Mouse (Mus musculus) bone marrow macrophage, adult 2 months (primary cell): ENCODE measurements around the gene Ptpn6. TPM values are rescaled to one million over a fixed set of nuclear protein-coding genes. Genes with fewer than 3 reads are reported as not detected.

Experiments
- H3K27ac ChIP-seq: 2 replicates; pipeline ENCODE4 v1.5.1; 2012; ENCODE audit warnings: low read depth, low read length; ENCODE audit not compliant: insufficient read depth
- H3K4me1 ChIP-seq: 2 replicates; pipeline ENCODE4 v1.6.1; 2012; ENCODE audit warnings: low read length; ENCODE audit not compliant: control insufficient read depth, insufficient read depth
- H3K4me3 ChIP-seq: 2 replicates; pipeline ENCODE4 v1.5.1; 2012; ENCODE audit warnings: mild to moderate bottlenecking, low read length, moderate library complexity; ENCODE audit not compliant: insufficient read depth
- CTCF ChIP-seq: IDR thresholded peaks from 2 replicates; pipeline ENCODE4 v1.5.1; 2012; ENCODE audit warnings: low read depth, mild to moderate bottlenecking, low read length, moderate library complexity
- POLR2A ChIP-seq: IDR thresholded peaks from 2 replicates; pipeline ENCODE4 v1.6.1; 2012; ENCODE audit warnings: mild to moderate bottlenecking, low read depth, low read length, borderline replicate concordance
- polyA plus RNA-seq: library from polyadenylated mRNA; stranded (reverse); fragments of >200 nt; gene quantifications from 2 replicates; pipeline ENCODE4 v1.2.4, GENCODE M21; 2012; ENCODE audit not compliant: missing spikeins, insufficient read depth, insufficient read length

Gene Ptpn6
- polyA plus RNA-seq, 1 experiment, result 614 TPM

DNA sequence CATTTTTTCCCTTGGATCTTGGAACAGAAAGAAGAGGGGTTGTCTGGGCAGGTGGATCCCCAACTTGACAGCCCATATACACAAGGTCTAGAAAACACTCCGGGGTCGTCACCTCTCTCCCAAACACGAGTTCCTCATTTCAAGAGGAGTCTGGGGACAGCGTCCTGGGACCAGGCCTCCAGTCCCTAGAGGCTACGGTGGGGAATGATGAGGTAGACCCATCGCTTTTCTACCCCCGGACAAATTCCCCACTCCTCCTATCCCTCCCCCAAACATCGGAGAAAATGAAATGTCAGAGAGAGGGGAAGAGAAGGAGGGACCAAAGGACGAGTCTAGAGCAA is 30.2 kb upstream of the Ptpn6 start:
- peaks cover 6% of the 10 kb centered on the region for H3K4me1 ChIP-seq
- TF ChIP-seq POLR2A, result no peak
- TF ChIP-seq CTCF, result no peak
- peak overlapping the region; percentile 94 for H3K4me3 ChIP-seq
- H3K27ac ChIP-seq, result no peak overlapping the region

DNA sequence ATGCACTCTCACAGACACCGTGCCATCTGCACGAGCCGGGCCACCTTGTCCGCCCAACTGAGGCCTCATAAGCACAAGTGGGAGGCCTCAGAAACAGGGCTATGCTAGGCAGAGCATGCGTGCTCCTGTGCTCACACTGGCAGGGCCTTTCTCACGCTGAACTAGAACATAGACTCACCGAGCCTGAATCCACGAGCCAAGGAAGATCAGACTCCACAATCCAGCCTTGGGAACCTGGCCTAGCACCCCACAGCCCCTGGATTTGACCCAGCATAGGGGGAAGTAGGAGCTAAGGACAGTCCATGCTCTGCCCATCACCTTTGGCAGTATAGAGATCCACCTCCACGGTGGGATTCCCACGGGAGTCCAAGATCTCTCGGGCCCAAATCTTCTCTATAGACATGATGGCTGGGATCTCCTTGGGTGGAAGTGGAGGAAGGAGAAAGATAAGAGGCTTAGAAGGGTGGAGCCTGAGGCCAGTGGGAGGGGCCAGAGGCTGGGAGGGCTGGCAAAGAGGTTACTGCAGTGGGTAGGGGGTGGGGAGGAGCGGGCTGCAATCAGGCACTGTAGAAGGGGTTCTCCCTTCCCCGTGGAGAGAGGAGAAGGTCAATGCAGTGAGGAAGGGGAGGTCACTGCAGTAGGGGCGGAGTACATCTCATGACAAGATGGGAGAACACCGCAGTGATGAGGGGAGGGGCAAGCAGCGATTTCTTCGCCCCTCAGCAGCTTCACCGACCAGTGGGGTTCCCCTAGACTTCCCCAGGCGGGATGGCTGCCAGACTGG is 29.6 kb upstream of the Ptpn6 start:
- H3K27ac ChIP-seq, result no peak overlapping the region
- H3K4me3 ChIP-seq, result peak overlapping the region; percentile 94; the same call in 1 of the 2 replicates
- no peak for TF ChIP-seq CTCF
- TF ChIP-seq POLR2A, result no peak
- H3K4me1 ChIP-seq, result peaks cover 6% of the 10 kb centered on the region

DNA sequence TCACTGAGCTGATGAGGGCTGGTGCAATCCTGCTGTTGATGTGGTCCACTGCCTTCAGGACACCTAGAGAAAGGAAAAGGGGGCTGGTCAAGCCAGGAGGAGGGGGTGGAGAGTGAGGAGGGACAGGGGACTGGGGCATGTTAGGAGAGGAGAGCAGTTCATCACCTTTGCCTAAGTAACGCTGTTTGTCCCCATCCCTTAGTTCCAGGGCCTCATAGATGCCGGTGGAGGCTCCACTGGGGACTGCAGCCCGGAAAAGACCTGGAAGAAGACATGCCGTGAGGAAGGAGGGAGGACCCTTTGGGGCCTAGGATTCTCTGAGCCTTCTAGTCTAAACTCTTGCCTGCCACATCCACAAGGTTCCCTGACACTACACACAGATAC is 29.0 kb upstream of the Ptpn6 start:
- Histone ChIP-seq H3K27ac (no peak overlapping the region), H3K4me3 (no peak overlapping the region), H3K4me1 (peaks cover 6% of the 10 kb centered on the region)
- TF ChIP-seq CTCF, result no peak
- no peak for TF ChIP-seq POLR2A

DNA sequence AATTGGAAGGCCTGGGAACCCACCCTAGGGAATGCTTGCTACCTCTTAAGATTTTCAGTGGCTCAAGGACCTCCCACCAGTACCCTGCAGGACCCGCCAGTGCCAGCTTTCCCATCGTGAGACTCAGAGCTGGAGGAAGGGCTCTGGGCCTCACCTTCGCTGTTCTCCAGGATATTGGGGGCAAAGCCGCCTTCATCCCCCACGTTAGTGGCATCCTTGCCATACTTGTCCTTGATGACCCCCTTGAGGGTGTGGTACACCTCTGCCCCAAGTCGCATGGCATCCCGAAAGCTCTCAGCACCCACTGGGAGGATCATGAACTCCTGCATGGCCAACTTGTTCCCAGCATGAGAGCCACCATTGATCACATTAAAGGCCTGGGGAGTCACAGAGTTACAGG is 27.4 kb upstream of the Ptpn6 start:
- Histone ChIP-seq H3K27ac (no peak overlapping the region), H3K4me3 (no peak overlapping the region), H3K4me1 (peaks cover 6% of the 10 kb centered on the region)
- TF ChIP-seq CTCF, result no peak
- TF ChIP-seq POLR2A, result no peak

DNA sequence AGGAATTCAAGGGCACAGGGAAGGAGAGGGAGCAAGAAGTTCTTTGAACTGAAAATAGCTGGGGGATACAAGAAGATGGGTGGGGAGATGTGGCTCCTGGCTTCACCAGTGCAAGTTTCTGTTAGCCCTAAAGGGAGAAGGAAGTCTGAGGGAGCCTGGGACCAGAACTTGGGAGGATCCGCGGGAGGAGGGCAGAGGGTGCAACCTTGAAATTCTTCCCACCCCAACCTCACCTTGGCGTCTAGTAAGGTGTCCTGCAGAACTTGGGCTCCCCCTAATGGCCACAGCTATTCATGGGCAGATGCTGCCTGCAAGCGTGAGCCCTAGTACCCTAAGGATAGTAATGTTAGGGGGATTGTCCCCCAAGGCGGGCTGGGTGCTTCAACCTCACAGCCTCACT is 20.7 kb upstream of the Ptpn6 start:
- Histone ChIP-seq H3K27ac (no peak overlapping the region), H3K4me3 (no peak overlapping the region), H3K4me1 (peaks cover 27% of the 10 kb centered on the region)
- TF ChIP-seq CTCF (peak; percentile 84), POLR2A (no peak)

DNA sequence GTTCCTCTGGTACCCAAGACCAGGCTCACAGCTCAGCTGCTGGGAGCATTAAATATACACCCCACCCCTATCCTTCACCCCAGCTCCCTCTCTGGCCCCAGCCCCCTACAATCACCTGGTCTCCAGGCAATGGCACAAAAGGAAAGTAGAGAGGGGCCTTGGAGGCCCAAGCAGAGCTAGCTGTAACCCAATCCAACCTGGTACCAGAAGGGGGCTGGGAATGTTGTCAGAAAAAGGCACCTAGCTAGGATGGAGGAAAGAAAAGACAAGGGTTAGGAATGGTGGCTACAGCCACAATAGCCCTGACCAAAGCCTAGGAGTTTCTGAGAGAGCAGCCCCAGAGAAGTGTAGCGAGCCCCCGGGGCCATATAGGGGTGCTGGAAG is 20.3 kb upstream of the Ptpn6 start:
- H3K4me3 ChIP-seq, result no peak overlapping the region
- TF ChIP-seq POLR2A, result no peak
- H3K27ac ChIP-seq, result no peak overlapping the region
- peaks cover 27% of the 10 kb centered on the region for H3K4me1 ChIP-seq

DNA sequence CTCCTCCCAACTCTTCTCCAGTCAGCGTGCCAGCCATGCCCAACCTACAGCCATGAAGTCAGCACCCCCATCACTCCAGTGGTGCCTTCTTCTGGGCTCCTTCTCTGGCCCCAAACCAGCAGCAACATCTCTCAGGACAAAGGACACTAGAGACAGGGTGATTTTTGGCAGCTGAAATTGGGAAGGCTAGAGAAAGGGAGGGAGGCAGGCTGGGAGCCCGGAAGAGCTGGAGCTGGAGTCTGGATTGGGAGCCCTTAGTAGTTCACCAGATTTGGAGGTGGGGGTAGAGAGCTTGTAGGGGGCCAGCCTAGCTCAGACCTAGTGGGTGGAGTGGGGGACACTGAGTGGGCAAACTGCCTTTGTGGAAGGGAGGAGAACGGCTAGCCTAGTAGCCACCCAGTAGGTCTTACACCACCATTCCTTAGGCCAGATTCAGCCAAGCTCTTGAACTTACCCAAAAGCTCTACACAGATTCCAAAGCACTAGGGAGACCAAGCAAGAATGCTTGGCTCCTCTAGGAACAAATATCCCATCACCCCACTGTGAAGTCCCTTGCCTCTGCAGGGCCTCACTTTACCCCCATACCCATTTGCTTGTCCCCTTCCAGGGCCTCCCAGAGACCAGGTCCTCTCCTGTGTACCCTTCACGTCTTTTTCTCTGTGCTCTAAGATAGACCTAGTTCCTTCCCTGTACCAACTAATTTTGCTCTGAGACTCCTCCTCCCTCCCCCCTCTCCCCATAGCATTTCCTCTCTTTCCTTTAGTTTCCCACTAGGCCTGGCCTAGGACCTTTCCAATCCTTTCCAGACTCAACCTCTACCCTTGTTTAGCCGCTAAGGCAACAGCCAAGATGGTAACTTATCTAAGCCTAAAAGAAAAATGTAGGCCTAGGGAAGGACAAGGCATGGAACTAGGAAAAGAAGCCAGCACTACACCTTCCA is 19.7 kb upstream of the Ptpn6 start:
- Histone ChIP-seq H3K4me3 (no peak overlapping the region), H3K4me1 (peaks cover 27% of the 10 kb centered on the region), H3K27ac (no peak overlapping the region)
- TF ChIP-seq POLR2A (no peak), CTCF (no peak)

DNA sequence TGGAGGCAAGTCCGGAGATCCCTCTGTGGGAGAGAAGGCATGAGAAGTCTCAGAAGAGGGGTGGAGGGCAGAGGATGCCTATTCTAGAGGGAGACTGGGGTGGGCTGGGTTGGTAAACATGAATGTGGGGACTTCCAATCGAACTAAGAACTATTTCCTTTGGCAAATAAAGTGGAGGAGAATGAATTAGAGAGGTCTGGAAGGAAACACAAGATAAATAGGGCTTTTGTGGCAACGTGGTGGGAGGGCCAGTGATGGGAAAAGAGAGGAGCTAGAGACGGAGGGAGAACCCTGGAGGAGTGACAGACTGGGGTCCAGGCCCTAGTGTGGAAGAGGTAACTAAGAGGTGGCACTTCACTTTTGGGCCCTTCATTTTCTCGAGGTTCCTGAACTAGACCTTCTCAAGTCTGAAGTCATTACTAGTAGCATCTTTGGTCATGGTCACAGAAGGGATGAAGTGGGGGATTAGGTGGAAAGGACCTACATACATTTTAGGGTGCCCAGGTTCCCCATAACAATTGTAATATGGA is 18.9 kb upstream of the Ptpn6 start:
- Histone ChIP-seq H3K27ac (no peak overlapping the region), H3K4me1 (peaks cover 27% of the 10 kb centered on the region)

DNA sequence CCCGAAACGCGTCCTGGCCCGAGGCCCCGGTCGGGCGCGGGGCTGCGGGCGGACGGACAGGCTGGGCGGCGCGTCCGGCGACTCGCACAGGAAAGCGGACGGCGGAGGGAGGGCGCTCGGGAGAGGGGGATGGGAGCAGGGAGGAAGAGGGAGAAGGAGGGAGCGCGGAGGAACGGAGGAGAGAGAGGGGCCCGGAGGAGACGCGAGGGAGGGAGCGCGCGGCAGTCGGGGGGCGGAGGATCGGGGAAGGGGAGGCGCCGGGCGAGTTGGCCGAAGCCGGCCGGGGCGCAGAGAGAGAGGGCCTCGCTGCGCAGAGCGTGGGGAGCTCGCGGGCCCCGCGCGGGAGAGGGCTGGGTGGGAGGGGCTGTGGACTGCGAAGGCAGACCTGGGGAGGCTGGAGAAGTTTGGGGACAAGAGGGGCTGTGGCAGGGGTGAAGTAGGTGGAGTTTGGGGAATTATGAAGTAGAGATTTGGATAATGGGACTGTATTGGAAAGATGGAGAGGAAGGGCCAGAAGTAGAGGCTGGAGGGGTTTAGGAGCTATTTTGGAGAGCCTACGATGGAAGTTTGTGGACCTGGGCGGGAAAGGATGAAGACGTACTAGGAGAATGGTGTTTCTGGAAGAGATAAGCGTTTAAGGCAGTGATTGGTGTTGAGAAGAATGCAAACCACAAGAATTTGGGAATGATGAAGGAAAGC is 18.3 kb upstream of the Ptpn6 start:
- H3K27ac ChIP-seq, result no peak overlapping the region
- no peak for TF ChIP-seq POLR2A
- TF ChIP-seq CTCF, result no peak
- H3K4me3 ChIP-seq, result peak overlapping the region; percentile 75
- peaks cover 27% of the 10 kb centered on the region for H3K4me1 ChIP-seq

More for the DNA sequence above, 18.9 kb upstream of the Ptpn6 start:
- TF ChIP-seq POLR2A (no peak), CTCF (no peak)
- H3K4me3 ChIP-seq, result peak overlapping the region; percentile 75
